Mouse (Mus musculus): ENCODE measurements around the gene Snu13. TPM values are rescaled to one million over a fixed set of nuclear protein-coding genes. Genes with fewer than 3 reads are reported as not detected.

Snu13 gene
- 10 to 100 TPM; 55.3 to 57.3 TPM for total RNA-seq (2021)

DNA sequence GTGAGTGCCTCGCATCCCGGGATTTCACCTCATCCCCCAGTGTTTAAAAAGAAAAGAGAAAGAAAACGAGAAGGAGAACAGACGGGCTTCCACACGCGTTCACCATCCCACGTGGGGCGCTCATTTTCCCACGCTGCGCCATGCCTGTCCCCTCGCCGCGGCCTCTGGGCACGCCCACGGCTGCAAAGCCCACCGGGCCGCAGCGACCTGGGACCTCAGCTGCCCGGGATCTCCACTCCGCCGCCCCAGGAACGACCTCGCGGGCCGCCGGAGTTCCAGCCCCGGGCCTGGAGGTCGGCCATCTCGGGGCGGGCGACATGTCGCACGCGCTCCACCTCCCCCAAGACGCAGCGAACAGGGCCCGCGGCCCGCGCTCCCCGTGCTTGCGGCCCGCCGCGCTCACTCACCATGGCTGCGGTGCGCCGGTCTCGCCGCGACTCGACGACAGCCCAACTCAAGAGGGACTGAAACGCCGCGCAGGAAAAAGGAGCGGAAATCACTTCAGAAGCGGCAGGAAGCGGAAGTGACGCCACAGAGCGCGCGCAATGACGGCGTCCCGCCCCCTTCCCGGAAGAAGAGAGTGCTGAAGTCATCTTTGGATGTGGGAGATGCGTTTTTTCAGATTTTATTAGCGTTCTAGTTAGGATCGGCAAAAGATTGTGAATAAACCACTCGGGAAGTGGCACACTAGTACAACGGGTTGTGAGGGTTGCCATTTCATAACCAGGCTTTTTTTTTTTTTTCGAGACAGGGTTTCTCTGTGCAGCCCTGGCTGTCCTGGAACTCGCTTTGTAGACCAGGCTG, at the start of gene Snu13:
Snu13 (minus strand) TSS at position 519 of the 804 bp plus-strand sequence.
- intact Hi-C loops (cut with DNase I) = no loop called here
- peak; percentile 95 to 96 for DNase-seq

DNA sequence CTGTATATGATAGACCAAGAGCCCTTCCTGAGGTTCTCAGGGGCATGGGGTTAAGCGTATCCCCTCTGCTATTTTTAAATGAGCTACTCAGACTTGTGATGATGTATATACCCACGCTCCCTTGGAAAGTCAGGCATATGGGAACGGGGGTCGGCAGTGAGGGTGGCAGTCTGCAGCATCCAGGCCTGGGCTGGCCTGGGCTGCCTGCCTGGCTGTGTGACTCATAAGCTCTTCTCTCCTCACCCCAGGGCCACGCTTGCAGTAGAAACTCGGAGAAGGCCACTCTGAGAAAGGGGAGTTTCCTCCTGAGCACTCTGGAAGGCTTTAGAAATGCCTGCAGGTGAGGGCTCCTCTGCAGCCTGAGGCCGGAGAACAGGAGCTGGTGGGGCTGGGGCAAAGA, 43.7 kb upstream of the Snu13 start:
- intact Hi-C loops (cut with DNase I) = no loop called here
- DNase-seq = no peak

DNA sequence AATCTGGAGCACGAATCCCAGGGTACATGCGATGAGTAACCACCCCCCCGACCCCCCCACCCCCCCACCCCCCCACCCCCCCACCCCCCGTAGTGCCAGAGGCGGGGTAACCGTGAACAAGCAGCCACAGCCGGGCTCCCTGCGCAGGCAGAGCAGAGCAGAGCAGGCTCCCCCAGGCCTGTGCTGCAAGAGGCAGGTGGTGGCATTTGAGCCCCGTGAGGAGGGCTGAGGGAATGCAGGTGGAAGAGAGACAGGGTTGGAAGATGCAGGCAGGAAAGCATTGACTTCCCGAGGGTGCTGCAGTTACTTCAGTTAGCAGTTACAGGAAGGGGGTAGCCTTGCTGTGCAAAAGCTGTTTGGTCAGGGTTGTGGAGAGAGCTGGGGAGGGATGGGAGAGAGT, 39.9 kb upstream of the Snu13 start:
- DNase-seq = no peak
- intact Hi-C loops (cut with DNase I) = no loop called here

DNA sequence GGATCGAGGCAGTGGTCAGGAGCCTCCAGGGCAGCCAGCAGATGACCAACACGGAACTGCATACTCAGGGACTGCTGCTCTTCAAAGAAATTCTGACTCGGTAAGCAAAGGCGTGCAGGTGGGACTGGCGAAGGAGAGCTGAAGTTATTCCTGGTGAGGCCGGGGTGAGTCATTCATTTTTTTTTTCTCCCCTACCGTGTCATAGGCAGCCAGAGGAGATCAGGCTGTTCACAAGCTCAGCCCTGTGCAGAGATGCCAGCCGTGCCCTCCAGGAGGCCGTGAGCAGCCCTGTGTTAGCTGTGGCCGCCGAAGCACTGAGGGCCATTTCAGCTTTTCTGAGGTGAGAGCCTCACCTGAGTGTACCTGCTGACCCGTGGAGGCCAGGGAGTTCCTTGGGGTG, 38.7 kb upstream of the Snu13 start:
- DNase-seq = no peak
- intact Hi-C loops (cut with DNase I) = no loop called here

DNA sequence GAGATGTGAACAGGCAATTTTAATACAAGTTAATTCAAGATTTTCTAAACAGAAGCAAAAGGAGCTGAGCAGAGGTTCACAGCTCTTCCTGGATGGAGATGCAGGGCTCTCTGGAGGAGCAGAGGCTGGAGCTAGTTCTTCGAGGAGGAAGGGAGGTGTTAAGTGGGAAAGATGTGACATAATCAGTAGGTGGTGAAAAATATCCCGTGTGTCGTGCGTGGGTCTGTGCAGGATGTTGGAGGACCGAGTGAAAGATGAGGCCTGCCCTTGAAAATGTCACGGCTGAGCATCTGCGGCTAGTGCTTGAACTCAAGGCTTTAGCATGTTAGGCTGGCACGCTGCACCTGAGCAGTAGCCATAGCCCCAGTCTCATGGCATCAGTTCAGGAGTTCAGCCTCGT, 38.2 kb upstream of the Snu13 start:
- intact Hi-C loops (cut with DNase I) = no loop called here
- DNase-seq = no peak

DNA sequence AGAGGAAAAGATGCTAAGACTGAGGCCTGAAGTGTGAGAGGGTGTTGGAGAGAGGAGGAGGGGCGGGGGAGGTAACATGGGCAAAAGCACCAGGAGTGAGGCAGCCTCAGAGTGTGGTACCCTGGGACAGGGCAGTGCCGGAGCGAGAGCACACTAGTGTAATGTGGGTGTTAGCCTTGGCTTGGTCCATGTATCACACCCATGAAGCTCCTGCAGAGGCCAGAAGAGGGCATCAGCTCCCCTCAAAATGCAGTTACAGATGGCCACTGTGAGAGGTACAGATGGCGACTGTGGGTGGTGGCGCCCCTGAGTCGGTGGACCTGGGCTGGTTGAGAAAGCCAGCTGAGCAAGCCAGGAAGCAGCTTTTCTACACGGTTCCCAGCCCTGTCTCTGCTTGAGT, 33.8 kb upstream of the Snu13 start:
- intact Hi-C loops (cut with DNase I) = loop anchor here (5.0 kb wide), 1 partner anchor 156 kb away; no protein-coding TSS in a partner anchor
- DNase-seq = peak; percentile 8 to 18

DNA sequence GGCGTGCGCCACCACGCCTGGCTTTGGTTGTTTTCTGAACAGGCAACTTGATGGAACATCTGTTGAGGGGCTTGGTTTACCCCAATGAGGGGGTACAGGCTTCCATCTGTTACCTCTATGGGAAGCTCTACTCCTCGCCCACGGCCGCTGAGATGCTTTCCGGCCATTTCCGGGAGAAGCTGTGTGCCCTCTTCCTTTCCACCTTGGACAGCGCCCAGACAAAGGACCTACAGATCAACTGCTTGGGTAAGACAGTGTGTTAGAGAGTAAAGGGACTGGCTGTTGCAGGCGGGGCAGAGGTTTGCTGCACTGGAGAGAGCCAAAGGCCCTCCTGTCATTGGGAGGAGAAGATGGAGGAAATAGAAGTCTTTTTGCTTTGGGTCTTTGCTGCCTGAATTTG, 32.5 kb upstream of the Snu13 start:
- intact Hi-C loops (cut with DNase I) = loop anchor here (5.0 kb wide), 1 partner anchor 157 kb away; no protein-coding TSS in a partner anchor
- DNase-seq = peak in 1 of 2 experiments; percentile 6

DNA sequence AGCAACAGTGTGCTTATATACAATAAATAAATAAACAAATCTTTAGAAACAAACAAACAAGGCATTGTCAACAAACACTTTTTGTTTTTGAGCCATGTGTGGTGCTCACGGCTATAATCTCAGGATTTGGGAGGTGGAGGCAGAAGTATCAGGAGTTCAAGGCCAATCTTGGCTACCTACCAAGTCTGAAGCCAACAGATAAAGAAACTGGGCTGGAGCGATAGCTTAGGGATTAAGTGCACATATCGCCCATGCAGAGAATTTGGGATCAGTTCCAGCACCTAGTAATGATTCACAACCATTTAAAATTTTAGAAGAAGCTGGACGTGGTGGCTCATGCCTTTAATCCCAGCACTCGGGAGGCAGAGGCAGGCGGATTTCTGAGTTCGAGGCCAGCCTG, 26.1 kb upstream of the Snu13 start:
- no peak for DNase-seq
- intact Hi-C loops (cut with DNase I) = no loop called here

DNA sequence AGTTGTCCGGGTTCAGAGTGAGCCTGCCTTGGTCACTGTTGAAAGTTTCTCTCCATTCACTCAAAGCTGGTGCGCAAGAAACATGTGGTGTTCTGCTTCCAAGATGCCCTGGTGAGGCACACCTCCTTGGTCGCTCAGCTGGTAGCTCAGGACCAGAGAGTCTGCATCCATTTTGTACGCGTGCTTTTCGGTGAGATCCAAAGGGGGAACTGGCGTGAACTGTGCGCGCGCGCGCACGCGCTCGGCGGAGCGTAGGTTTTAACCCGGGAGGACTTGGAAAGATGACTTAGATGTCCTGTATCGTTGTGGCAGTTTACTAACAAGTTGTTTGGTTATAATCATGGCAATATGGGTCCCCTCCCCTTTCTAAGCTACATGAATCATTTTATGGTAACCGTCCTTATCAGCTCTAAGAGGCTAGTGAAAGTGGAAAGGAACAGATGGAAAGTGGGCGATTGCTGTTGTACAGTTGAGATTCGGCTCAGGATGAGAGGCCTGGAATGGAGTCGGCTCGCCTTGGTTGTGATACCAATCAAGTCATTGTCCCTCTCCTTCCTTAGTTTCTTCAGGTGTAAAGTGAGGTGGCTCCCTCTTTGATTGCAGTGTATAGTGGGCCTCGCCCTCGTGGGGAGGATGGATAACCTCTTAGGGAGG, 24.5 kb upstream of the Snu13 start:
- no peak for DNase-seq
- intact Hi-C loops (cut with DNase I) = no loop called here

DNA sequence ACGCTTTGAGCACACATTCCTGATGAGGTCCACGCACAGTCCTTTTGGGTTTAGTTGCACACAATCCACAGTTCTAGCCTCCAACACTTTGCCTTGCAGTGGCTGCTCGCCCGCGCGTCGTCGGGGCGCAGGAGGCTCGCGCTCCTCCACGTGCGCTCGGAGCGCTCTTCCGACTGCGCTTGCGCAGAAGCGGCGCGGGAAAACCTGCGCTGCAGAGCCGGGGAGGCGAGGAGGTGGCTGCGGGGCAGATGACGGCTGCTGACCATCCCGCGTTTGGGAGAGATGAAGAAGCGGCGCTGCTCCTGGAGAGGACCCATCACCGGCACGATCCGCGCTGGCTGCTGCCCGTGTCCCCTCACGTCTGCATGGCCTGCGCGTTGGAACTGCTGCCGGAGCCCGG, 22.5 kb upstream of the Snu13 start, which contains the start of gene Mei1:
Mei1 (plus strand) TSS at position 99 of the 400 bp plus-strand sequence.
- intact Hi-C loops (cut with DNase I) = no loop called here

DNA sequence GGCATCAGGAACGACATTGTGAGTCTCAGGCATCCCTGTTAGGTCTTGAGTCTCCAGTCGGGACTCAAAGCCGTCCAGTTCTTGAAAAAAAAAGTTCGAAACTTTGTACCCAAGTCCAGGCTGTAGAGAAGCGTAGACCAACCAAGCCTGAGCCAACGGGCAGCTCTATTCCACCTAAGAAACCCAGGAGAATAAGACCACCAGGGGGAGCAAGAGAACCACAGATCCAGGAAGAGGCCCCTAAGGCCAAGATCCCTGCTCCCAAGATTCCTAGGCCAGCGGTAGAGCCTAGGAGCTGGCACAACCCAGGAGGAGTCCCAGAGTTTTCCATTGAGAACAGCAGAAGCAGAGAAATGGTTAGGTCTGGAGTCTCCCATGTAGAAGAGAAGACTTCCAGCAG, 18.1 kb upstream of the Snu13 start:
- intact Hi-C loops (cut with DNase I) = loop anchor here (1.0 to 2.0 kb wide), 2 partner anchors 41 to 171 kb away; no protein-coding TSS in a partner anchor
- DNase-seq = peak; percentile 81 to 91

More for the DNA sequence above, 22.5 kb upstream of the Snu13 start, which contains the start of gene Mei1:
- no peak for DNase-seq

DNA sequence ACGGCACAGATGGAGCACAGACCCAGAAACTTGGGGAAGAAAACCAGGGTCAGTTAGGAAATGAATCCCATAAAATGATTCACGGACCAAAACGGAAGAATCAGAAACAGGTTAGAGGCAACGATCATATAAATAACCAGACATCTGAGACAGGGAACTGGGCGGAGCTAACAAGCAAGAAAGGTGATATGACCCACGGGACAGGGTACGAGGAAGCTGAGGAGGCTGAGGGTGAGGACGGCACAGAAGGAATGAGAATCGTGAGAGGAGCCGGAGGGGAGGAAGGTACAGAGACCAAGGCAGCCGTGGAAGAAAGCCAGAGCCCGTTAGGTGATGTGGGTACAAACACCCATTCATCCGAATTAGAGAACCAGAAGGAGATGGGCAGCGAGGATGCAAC, 16.5 kb upstream of the Snu13 start:
- intact Hi-C loops (cut with DNase I) = loop anchor here (2.0 kb wide), 1 partner anchor 43 kb away; no protein-coding TSS in a partner anchor
- no peak for DNase-seq

DNA sequence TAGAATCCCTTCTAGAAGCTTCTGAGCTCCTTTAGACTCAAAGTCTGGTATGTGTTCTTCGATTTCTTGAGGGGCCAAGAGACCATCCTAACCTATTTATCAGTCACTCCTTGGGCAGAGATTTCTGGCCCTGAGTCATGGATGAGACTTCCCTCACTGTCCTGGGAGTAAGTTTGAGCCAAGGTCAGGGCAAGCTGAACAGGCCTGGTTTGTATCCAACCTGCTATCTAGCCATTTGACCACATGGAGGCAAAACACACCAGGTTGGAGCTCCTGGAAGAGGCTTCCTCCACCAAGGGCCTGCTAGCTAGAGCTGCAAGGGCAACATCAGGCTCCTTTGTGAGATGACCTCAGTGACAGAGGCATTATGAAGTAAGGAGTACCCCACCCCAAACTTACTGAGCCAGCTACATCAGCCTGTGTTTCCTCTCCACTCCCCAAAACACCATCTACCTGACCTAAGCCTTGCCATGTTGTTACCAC, 11.4 kb upstream of the Snu13 start, which contains the start of gene 4930407I10Rik:
4930407I10Rik (plus strand) TSS at position 433 of the 483 bp plus-strand sequence.
- intact Hi-C loops (cut with DNase I) = no loop called here
- no peak for DNase-seq

DNA sequence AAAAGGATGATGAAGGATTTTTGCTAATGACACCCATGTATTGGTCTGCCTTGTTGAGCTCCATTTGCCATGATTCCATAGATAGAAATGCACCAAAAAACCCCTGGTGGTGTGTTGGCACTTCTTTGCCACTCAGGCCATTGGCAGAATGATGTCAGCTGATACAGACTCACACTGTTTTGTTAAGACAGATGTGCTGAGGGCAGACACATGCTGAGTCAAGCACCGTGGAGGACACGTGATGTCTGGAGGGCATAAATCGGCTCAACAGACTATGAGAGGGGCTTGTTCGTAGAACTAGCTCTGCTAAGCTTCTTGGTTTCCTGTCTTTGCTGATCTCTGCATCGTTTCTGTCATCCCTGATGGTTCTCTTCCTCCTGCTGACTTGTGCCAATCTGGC, 5.1 kb upstream of the Snu13 start:
- no peak for DNase-seq
- intact Hi-C loops (cut with DNase I) = no loop called here

DNA sequence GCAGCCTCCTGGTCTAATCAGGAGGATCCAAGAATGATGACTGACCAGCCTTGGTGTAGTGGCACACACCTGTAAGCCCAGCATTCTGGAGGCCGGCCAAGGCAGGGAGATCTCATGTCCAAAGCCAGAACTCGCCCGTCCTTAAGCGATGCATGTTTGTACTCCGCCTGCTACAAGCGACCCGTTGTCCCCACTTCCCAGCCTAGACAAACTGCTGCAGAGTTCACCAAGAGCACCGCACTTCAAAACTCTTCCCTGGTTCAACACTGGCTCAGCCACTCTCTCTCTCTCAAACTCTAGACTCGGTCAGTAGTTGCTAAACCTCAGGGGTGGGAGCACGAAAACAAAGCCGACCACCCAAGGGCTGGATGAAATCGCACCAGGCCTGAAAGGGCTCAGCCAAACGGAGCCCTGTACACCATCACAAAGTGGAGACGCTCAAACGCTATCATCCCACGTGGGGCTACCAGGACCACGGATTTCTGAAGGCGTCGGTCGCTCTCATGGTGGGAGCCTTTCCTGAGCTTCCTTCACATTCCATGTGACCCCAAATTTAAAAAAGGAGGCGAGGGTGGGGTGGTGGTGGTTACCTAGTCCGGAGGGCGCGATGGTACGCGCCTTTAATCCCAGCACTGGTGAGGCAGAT, 1.0 kb downstream of the Snu13 start:
- intact Hi-C loops (cut with DNase I) = no loop called here
- peak in 1 of 2 experiments; percentile 35 for DNase-seq

DNA sequence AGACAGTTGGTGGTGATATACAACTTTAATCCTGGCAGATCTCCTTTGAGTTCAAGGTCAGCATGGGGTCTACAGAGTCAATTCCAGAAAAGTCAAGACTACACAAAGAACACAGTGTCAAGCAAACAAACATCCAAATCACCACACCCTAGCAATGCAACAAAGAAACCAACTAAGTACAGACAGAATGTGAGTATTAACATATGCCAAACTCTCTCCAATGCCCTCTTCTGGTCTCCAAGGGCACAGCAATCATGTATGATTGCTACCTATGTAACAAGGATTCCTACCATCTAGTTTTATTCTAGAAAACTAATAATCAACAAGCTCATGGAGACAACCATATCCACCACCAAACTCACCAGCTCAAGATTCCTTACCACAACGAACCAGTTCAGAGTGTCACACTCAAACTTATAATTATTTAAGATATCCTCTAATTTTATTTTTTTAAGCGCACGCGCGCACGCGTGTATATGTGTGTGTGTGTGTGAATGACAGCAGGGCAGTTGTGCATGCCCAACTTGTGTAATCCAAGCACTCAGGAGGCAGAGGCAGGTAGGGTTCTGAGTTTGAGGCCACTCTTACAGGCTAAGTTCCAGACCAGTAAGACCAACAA, 3.1 kb downstream of the Snu13 start:
- peak in 1 of 2 experiments; percentile 24 for DNase-seq
- intact Hi-C loops (cut with DNase I) = no loop called here

DNA sequence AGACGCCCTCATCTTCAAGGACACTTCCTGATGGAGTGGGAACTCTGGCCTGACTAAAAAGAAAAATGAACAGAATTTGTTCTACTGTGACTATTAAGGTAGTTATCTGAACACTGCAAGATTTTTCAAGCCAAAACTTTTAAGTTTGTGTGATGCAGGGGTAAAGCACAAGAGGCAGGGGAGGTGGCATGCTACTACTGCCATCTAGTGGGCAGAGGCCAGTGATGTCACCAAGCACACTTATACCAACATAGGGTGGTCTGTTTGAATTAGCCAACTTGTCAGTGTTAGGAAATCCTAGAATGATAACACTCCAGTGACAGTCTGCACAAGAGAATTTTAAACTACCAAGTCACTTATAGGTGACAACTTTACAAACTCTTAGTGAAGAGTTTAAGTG, 6.7 kb downstream of the Snu13 start:
- intact Hi-C loops (cut with DNase I) = loop anchor here (2.0 kb wide), 1 partner anchor 80 kb away; the partner anchor contains the start of gene Pmm1
- peak; percentile 40 to 66 for DNase-seq

DNA sequence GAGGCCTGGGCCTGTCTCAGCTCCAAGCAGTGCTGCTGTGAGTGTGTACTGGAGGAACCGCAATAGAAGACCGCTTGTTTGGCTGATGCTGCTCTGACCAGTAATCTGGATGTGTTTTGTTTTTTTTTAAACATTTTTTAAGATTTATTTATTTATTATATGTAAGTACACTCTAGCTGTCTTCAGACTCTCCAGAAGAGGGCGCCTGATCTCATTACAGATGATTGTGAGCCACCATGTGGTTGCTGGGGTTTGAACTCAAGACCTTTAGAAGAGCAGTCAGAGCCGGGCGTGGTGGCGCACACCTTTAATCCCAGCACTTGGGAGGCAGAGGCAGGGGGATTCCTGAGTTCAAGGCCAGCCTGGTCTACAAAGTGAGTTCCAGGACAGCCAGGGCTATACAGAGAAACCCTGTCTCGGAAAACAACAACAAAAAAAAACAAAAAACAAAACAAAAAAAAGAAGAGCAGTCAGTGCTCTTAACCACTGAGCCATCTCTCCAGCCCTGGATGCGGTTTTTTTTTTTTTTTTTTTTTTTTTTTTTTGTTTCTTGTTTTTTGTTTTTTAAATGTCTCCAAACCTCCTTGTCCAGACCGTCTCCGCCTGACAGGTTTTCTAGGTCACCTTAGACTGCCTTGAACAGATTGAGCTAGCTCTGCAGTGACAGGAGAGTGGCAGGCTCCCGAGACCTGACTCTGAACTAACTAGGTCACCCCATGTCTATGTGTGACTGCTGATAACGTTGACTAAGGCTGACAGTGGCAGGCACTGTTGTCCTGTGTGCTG, 11.3 kb downstream of the Snu13 start:
- DNase-seq = peak in 1 of 2 experiments; percentile 50
- intact Hi-C loops (cut with DNase I) = no loop called here

DNA sequence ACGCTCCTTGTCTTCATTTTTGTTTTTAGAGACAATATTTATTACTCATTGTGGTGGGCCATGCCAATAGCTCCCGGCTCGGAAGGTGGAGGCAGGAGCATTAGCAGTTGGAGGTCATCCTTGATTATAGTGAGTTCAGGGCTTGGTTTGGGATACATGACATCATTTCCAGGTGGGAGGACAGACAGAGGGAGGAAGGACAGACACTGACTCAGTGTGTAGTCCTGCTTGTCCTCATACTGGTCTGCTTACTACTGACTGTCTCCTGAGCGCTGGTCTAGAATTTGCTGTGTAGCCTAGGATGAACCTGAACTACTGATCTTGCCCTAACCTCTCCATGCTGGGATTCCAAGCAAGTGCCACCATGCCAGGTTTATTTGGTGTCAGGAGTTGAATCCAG, 13.6 kb downstream of the Snu13 start, which contains the start of gene Desi1:
Desi1 (minus strand) TSS at position 101 of the 400 bp plus-strand sequence.
- intact Hi-C loops (cut with DNase I) = no loop called here
- no peak for DNase-seq

DNA sequence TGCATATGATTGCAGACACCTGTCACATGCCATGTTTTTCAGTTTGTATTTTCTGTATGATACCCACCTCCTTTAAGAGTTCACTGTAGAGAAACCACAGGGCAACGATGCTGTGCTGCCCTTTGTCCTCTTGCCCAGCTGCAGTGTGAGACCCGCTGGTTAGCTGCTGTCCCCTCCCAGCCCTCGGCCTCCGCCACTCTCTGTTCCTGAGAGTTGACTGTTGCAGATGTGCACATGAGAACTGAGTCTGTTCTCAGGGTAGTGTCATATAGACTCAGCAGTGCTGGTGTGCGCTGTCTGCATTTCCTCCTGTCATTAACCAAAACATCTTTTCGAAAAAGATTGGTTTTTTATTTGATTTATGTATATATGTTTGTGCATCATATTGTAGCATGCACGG, 15.0 kb downstream of the Snu13 start:
- DNase-seq = no peak
- intact Hi-C loops (cut with DNase I) = no loop called here
